Mouse (Mus musculus) CH12.LX (cell line): ENCODE measurements around the gene Kremen2. TPM values are rescaled to one million over a fixed set of nuclear protein-coding genes. Genes with fewer than 3 reads are reported as not detected.

Experiments
- DNase-seq: peaks from one replicate; pipeline ENCODE4 v3.0.0-alpha.2; 2013; ENCODE audit errors: extremely low read depth
- H3K27ac ChIP-seq: 2 replicates; pipeline ENCODE4 v1.5.1; 2012; ENCODE audit warnings: low read depth, mild to moderate bottlenecking, control low read depth, moderate library complexity; ENCODE audit not compliant: insufficient read depth
- H3K27me3 ChIP-seq: replicated peaks from 2 replicates; pipeline ENCODE3; 2012; ENCODE audit warnings: inconsistent platforms
- H3K36me3 ChIP-seq, 2 experiments: replicated peaks in 1 of 2; 2 replicates each; pipeline versions ENCODE3 to v1.6.1; 2012; ENCODE audit warnings: inconsistent platforms in 1 of 2, low read length in 1 of 2, mild to moderate bottlenecking in 1 of 2, mixed read lengths in 1 of 2, moderate library complexity in 1 of 2; ENCODE audit not compliant: control insufficient read depth in 1 of 2, insufficient read depth in 1 of 2
- H3K4me1 ChIP-seq, 2 experiments: 2 replicates each; pipeline ENCODE4 v1.6.1; 2012; ENCODE audit warnings: inconsistent platforms in 1 of 2, moderate library complexity in 1 of 2; ENCODE audit not compliant: insufficient read depth in 2 of 2, control insufficient read depth in 1 of 2
- H3K4me2 ChIP-seq: 2 replicates; pipeline ENCODE4 v1.6.1; 2012; ENCODE audit warnings: low read depth, mild to moderate bottlenecking, control low read depth; ENCODE audit not compliant: poor library complexity, insufficient read depth, severe bottlenecking
- H3K4me3 ChIP-seq, 3 experiments: fragments of 150-350 bp in 1 of 3; sonication (generic) in 1 of 3; replicated peaks in 1 of 3; 2 replicates each; pipeline versions ENCODE3 to v1.5.1; 2011 to 2012; ENCODE audit warnings: low read depth in 2 of 3, low read length in 2 of 3, mild to moderate bottlenecking in 2 of 3, moderate library complexity in 2 of 3, control low read depth in 1 of 3, improper control_type of control experiment in 1 of 3, inconsistent platforms in 1 of 3, mixed read lengths in 1 of 3; ENCODE audit not compliant: poor library complexity in 1 of 3
- H3K79me2 ChIP-seq: replicated peaks from 2 replicates; pipeline ENCODE4 v1.6.1; 2012; ENCODE audit warnings: mild to moderate bottlenecking, moderate library complexity; ENCODE audit not compliant: control insufficient read depth, poor library complexity, insufficient read depth, severe bottlenecking; ENCODE audit errors: extremely low read depth
- H3K9ac ChIP-seq: 2 replicates; pipeline ENCODE4 v1.6.1; 2012; ENCODE audit warnings: low read depth, mild to moderate bottlenecking, control low read depth, moderate library complexity; ENCODE audit not compliant: insufficient read depth
- H3K9me3 ChIP-seq: replicated peaks from 2 replicates; pipeline ENCODE3; 2012; ENCODE audit warnings: low read length, inconsistent platforms, mixed read lengths
- BHLHE40 ChIP-seq: IDR thresholded peaks from 2 replicates; pipeline ENCODE4 v1.6.1; 2011; ENCODE audit warnings: mild to moderate bottlenecking, low read depth, low read length, improper control_type of control experiment
- CHD1 ChIP-seq: IDR thresholded peaks from 2 replicates; pipeline ENCODE4 v1.6.1; 2012; ENCODE audit warnings: low read depth, low read length, improper control_type of control experiment, inconsistent platforms
- E2F4 ChIP-seq: IDR thresholded peaks from 2 replicates; pipeline ENCODE4 v1.6.1; 2011; ENCODE audit warnings: low read depth, low read length, improper control_type of control experiment; ENCODE audit not compliant: insufficient replicate concordance
- ELF1 ChIP-seq: IDR thresholded peaks from 2 replicates; pipeline ENCODE4 v1.6.1; 2014; ENCODE audit warnings: low read depth, mild to moderate bottlenecking, inconsistent platforms, low read length, improper control_type of control experiment
- GABPA ChIP-seq: IDR thresholded peaks from 2 replicates; pipeline ENCODE4 v1.6.1; 2012; ENCODE audit warnings: low read depth, low read length, improper control_type of control experiment, inconsistent platforms; ENCODE audit not compliant: insufficient replicate concordance
- HCFC1 ChIP-seq: IDR thresholded peaks from 2 replicates; pipeline ENCODE4 v1.6.1; 2012; ENCODE audit warnings: low read depth, mild to moderate bottlenecking, inconsistent platforms, low read length, improper control_type of control experiment
- JUN ChIP-seq: IDR thresholded peaks from 2 replicates; pipeline ENCODE4 v1.6.1; 2011; ENCODE audit warnings: low read depth, mild to moderate bottlenecking, low read length, improper control_type of control experiment, moderate library complexity; ENCODE audit not compliant: insufficient read depth
- MAFK ChIP-seq: IDR thresholded peaks from 2 replicates; pipeline ENCODE4 v1.6.1; 2011; ENCODE audit warnings: low read length, improper control_type of control experiment; ENCODE audit not compliant: insufficient replicate concordance
- MAZ ChIP-seq: IDR thresholded peaks from 2 replicates; pipeline ENCODE4 v1.6.1; 2012; ENCODE audit warnings: low read depth, mild to moderate bottlenecking, inconsistent platforms, low read length, improper control_type of control experiment, moderate library complexity
- NELFE ChIP-seq: IDR thresholded peaks from 2 replicates; pipeline ENCODE4 v1.6.1; 2011; ENCODE audit warnings: low read depth, low read length, improper control_type of control experiment
- NRF1 ChIP-seq: IDR thresholded peaks from 2 replicates; pipeline ENCODE4 v1.6.1; 2014; ENCODE audit warnings: low read depth, mild to moderate bottlenecking, inconsistent platforms, low read length, improper control_type of control experiment, moderate library complexity
- TCF12 ChIP-seq: IDR thresholded peaks from 2 replicates; pipeline ENCODE4 v1.6.1; 2014; ENCODE audit warnings: low read depth, mild to moderate bottlenecking, inconsistent platforms, low read length, improper control_type of control experiment
- UBTF ChIP-seq: IDR thresholded peaks from 2 replicates; pipeline ENCODE4 v1.6.1; 2012; ENCODE audit warnings: low read depth, mild to moderate bottlenecking, inconsistent platforms, low read length, improper control_type of control experiment, moderate library complexity
- USF1 ChIP-seq: IDR thresholded peaks from 2 replicates; pipeline ENCODE4 v1.6.1; 2014; ENCODE audit warnings: low read depth, mild to moderate bottlenecking, inconsistent platforms, low read length, improper control_type of control experiment
- ZC3H11A ChIP-seq: IDR thresholded peaks from 2 replicates; pipeline ENCODE4 v1.6.1; 2012; ENCODE audit warnings: low read depth, mild to moderate bottlenecking, inconsistent platforms, low read length, improper control_type of control experiment
- ZKSCAN1 ChIP-seq: IDR thresholded peaks from 2 replicates; pipeline ENCODE4 v1.6.1; 2012; ENCODE audit warnings: low read depth, inconsistent platforms, low read length, improper control_type of control experiment, borderline replicate concordance
- dilution Hi-C: fragments of 300-500 bp; cut with MboI; formaldehyde crosslinking; loops from 2 replicates; pipeline ENCODE4 v1.14.3; 2020; ENCODE audit warnings: low sequenced_read_pairs; ENCODE audit not compliant: extremely low pct_unique_long_range_greater_than_20kb, extremely low pct_ligation_motif_present
- in situ Hi-C: fragments of 300-500 bp; cut with MboI; formaldehyde crosslinking; loops from 3 replicates; pipeline ENCODE4 v1.14.3; 2019; ENCODE audit warnings: low sequenced_read_pairs, low pct_ligation_motif_present, low pct_unique_long_range_greater_than_20kb, mixed read lengths
- polyA plus RNA-seq: library from polyadenylated mRNA; unstranded; fragments of >175 nt; gene quantifications from 2 replicates; pipeline ENCODE4 v1.2.1, GENCODE M21; 2012; ENCODE audit warnings: low read depth; ENCODE audit not compliant: insufficient read length
- total RNA-seq, 2 experiments: library from RNA; depleted of rRNA; stranded (reverse); fragments of 300-350 nt in 1 of 2; fragments of >200 nt in 1 of 2; gene quantifications; 2 replicates each; pipeline ENCODE4 v1.2.3; 2012 to 2014

Gene Kremen2
- total and polyA plus RNA-seq, 3 experiments: 0.21 to 0.55 (median 0.23) TPM

DNA sequence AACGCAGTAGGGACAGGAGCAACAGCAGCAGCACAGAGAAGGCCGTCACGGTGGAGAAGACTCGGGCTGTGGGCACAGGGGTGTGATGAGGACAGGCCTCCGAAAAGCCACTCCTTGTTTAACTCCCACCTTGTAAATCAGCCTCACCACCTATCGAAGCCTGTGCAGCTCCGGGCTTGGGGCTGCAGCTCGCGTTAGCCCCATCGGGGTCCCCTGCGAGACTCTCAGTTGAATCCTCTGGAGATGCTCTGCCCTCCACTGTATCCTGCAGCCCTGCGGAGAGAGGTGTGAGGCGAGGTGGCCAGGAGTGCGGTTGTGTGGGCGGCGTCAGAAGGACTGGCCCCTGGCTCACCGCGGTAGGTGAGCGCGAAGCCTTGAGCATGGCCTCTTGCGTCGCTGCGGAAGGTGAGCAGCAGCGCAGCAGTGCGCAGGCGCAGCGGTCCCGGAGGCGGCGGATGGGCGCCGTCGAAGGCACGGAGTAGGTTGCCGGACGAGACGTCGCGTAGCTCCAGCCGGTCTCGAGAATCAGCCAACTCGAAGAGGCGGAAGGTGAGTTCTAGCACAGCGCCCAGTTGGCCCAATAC, 3.3 kb downstream of the Kremen2 start:
- DNase-seq: no peak
- in situ Hi-C loops: no loop called here
- H3K27ac ChIP-seq: no peak overlapping the region
- TF ChIP-seq NELFE (no peak), E2F4 (no peak), NRF1 (no peak), CHD1 (no peak), ZKSCAN1 (no peak), TCF12 (no peak), ZC3H11A (no peak)
- TF ChIP-seq, all 38 proteins: peak for 0
- H3K9me3 ChIP-seq: no peaks in the 10 kb centered on the region
- no peak overlapping the region for H3K4me2 ChIP-seq
- no peaks in the 10 kb centered on the region for H3K79me2 ChIP-seq
- dilution Hi-C loops: no loop called here
- H3K4me3 ChIP-seq: no peak overlapping the region
- H3K27me3 ChIP-seq: peaks cover 73% of the 10 kb centered on the region
- no peak overlapping the region for H3K9ac ChIP-seq
- H3K4me1 ChIP-seq: peaks cover 24 to 41% of the 10 kb centered on the region in 2 experiments
- peaks cover 0 to 5% of the 10 kb centered on the region in 2 experiments for H3K36me3 ChIP-seq

GRCm38 (mm10) chr17:23741359-23742209, 4.0 kb downstream of the Kremen2 start:
- H3K4me3 ChIP-seq: no peak overlapping the region
- H3K9me3 ChIP-seq: no peaks in the 10 kb centered on the region
- peaks cover 2 to 12% of the 10 kb centered on the region in 2 experiments for H3K36me3 ChIP-seq
- H3K27ac ChIP-seq: no peak overlapping the region
- no peaks in the 10 kb centered on the region for H3K79me2 ChIP-seq
- peaks cover 73% of the 10 kb centered on the region for H3K27me3 ChIP-seq
- in situ Hi-C loops (no loop called here), dilution Hi-C loops (no loop called here)
- peaks cover 19 to 35% of the 10 kb centered on the region in 2 experiments for H3K4me1 ChIP-seq
- H3K9ac ChIP-seq: no peak overlapping the region
- no peak overlapping the region for H3K4me2 ChIP-seq
- TF ChIP-seq CHD1 (no peak), NRF1 (no peak), ELF1 (no peak), MAFK (no peak), BHLHE40 (no peak), ZKSCAN1 (no peak), MAZ (no peak), USF1 (no peak), JUN (no peak), GABPA (no peak), HCFC1 (no peak), ZC3H11A (no peak), UBTF (no peak)
- DNase-seq: no peak
